Mouse (Mus musculus): Measurements from ENCODE around the gene Trim21. TPM values are rescaled to one million over a fixed set of nuclear protein-coding genes. Genes with fewer than 3 reads are reported as not detected.

Gene Trim21
- 7.0 and 10.4 TPM in 2 replicates for polyA plus RNA-seq (2012; rRNA removed; ENCODE audit: low replicate concordance)

GRCm38 (mm10) chr7:102564999-102565997 is at the start of gene Trim21:
Gene Trim21 (minus strand): TSS chr7:102565486.

DNA sequence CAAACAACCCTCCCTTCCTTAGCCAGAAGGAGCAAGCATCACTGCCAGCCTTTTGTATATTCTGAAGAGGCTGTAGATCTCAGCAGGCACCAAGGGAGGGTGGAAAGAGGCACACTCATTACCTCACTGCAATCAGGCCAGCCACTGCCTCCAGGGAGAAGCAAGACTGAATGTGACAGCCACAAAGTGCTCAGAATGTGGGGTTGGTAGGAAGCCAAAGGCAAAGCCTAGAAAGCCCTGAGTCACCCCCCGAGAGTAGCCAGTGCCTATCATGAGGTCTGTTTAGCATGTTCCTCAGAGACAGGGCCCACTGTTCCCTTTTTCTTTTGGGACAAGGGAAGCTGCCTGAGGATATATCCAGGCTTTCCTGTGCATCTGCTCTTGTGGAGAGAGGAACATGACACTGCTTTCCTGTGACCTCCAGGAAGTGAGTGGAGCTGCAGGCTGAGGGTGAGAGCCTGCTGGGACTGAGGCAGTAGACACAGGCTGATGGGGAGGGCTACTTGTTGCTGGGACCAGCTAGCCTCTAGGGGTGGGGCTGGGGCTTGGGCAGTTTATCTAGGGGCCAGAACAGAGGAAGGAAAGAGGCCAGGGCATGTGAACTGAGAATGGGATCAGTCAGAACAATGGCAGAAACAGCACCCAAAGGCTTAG is 32.2 kb upstream of the Trim21 start, which contains the start of gene Olfr552:
Gene Olfr552 (plus strand): TSS at position 393 of the 654 bp plus-strand sequence.

DNA sequence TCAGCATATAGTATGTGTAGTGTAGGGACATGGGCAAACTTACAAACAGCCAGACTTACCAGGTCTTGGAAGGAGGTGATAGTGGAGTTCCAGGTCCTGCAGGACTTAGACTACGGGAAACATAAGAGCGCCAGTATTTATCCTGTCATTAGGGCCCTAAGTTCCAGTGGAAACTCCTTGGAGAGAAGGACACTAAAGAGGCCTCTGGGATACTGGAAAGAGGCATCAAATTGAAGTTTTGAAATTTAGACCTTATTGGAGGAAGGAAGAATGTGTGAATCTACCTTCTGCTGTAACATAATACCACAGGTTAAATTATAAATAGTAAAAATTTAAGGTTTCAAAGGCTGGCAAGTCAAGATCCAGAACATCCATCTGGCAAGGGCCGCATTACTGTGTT is 26.5 kb upstream of the Trim21 start, which contains the start of gene Olfr551:
Gene Olfr551 (minus strand): TSS at position 101 of the 400 bp plus-strand sequence.

GRCm38 (mm10) chr7:102571142-102571541 is 5.9 kb upstream of the Trim21 start, which contains the start of gene Olfr550:
Gene Olfr550 (plus strand): TSS chr7:102571442.

GRCm38 (mm10) chr7:102549570-102549969 is 15.7 kb downstream of the Trim21 start, which contains the start of gene Olfr549:
Gene Olfr549 (plus strand): TSS chr7:102549870.

GRCm38 (mm10) chr7:102540596-102540995 is 24.7 kb downstream of the Trim21 start, which contains the start of gene Olfr548-ps1:
Gene Olfr548-ps1 (plus strand): TSS chr7:102540896.

DNA sequence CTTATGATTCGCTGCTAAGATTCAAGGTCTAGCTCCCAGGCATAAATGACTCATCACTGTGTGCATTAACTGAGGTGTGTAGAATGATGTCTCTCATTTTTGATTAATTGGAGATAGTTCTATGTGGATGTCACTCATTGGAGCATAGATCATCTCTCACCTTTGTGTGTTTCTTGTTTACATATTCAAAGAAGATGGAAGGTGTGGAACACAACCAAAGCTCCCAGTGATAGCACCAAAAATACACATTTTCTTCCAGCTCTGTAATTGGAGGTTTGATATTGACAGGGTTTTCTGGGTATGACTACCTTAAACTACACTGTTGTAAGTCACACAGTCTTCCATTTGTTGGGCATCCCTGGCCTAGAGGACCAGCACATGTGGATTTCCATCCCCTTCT is 30.8 kb downstream of the Trim21 start, which contains the start of gene Olfr547:
Gene Olfr547 (plus strand): TSS at position 301 of the 400 bp plus-strand sequence.

Other genes with a start within 250 kb of the Trim21 start
- gene Rrm1, start 123.8 kb downstream of the Trim21 start, polyA plus RNA-seq (2012; rRNA removed; ENCODE audit: low replicate concordance): 5.9 and 22.5 TPM in 2 replicates
- gene Olfr543, start 83.8 kb downstream of the Trim21 start, polyA plus RNA-seq (2012; rRNA removed; ENCODE audit: low replicate concordance): not detected in 2 replicates
- not detected in 2 replicates for gene Olfr544, start 77.2 kb downstream of the Trim21 start, polyA plus RNA-seq (2012; rRNA removed; ENCODE audit: low replicate concordance)
- not detected in 2 replicates for gene Olfr545, start 65.9 kb downstream of the Trim21 start, polyA plus RNA-seq (2012; rRNA removed; ENCODE audit: low replicate concordance)
- gene Olfr547, start 30.7 kb downstream of the Trim21 start, polyA plus RNA-seq (2012; rRNA removed; ENCODE audit: low replicate concordance): not detected in 2 replicates
- not detected in 2 replicates for gene Olfr548-ps1, start 24.6 kb downstream of the Trim21 start, polyA plus RNA-seq (2012; rRNA removed; ENCODE audit: low replicate concordance)
- gene Olfr549, start 15.6 kb downstream of the Trim21 start, polyA plus RNA-seq (2012; rRNA removed; ENCODE audit: low replicate concordance): not detected in 2 replicates
- not detected in 2 replicates for gene Olfr550, start 6.0 kb upstream of the Trim21 start, polyA plus RNA-seq (2012; rRNA removed; ENCODE audit: low replicate concordance)
- gene Olfr551, start 26.4 kb upstream of the Trim21 start, polyA plus RNA-seq (2012; rRNA removed; ENCODE audit: low replicate concordance): not detected in 2 replicates
- gene Olfr552, start 32.3 kb upstream of the Trim21 start, polyA plus RNA-seq (2012; rRNA removed; ENCODE audit: low replicate concordance): not detected in 2 replicates
- gene Olfr553, start 52.7 kb upstream of the Trim21 start, polyA plus RNA-seq (2012; rRNA removed; ENCODE audit: low replicate concordance): not detected in 2 replicates
- not detected in 2 replicates for gene Olfr554, start 72.9 kb upstream of the Trim21 start, polyA plus RNA-seq (2012; rRNA removed; ENCODE audit: low replicate concordance)
- gene Olfr555, start 93.3 kb upstream of the Trim21 start, polyA plus RNA-seq (2012; rRNA removed; ENCODE audit: low replicate concordance): not detected in 2 replicates
- gene Olfr556, start 99.4 kb upstream of the Trim21 start, polyA plus RNA-seq (2012; rRNA removed; ENCODE audit: low replicate concordance): not detected in 2 replicates
- 41.4 and 44.2 TPM in 2 replicates for gene Trim68, start 121.8 kb upstream of the Trim21 start, polyA plus RNA-seq (2012; rRNA removed; ENCODE audit: low replicate concordance)
- gene Olfr557, start 130.4 kb upstream of the Trim21 start, polyA plus RNA-seq (2012; rRNA removed; ENCODE audit: low replicate concordance): not detected in 2 replicates
- gene Olfr558, start 136.7 kb upstream of the Trim21 start, polyA plus RNA-seq (2012; rRNA removed; ENCODE audit: low replicate concordance): 9.2 and 10.1 TPM in 2 replicates
- not detected in 2 replicates for gene Olfr33, start 153.6 kb upstream of the Trim21 start, polyA plus RNA-seq (2012; rRNA removed; ENCODE audit: low replicate concordance)
- not detected in 2 replicates for gene Olfr559, start 162.0 kb upstream of the Trim21 start, polyA plus RNA-seq (2012; rRNA removed; ENCODE audit: low replicate concordance)
- 0.17 and 0.27 TPM in 2 replicates for gene Olfr560, start 193.9 kb upstream of the Trim21 start, polyA plus RNA-seq (2012; rRNA removed; ENCODE audit: low replicate concordance)
- gene Olfr78, start 194.0 kb upstream of the Trim21 start, polyA plus RNA-seq (2012; rRNA removed; ENCODE audit: low replicate concordance): 11.4 and 14.6 TPM in 2 replicates
- gene Olfr561, start 205.7 kb upstream of the Trim21 start, polyA plus RNA-seq (2012; rRNA removed; ENCODE audit: low replicate concordance): 0.12 TPM in 1 of 2 replicates, not detected in the other
- not detected in 2 replicates for gene Olfr564, start 238.0 kb upstream of the Trim21 start, polyA plus RNA-seq (2012; rRNA removed; ENCODE audit: low replicate concordance)

All from subcutaneous adipose tissue, adult 2 months (tissue).